Mouse (Mus musculus) monocyte, adult 2 months (primary cell): ENCODE data around the gene Yipf7.

Experiments
- DNase-seq, 2 experiments: peaks; one replicate each; pipeline ENCODE4 v3.0.0; 2022; ENCODE audit warnings: low spot score in 2 of 2, low read depth in 1 of 2

Gene Yipf7

GRCm38 (mm10) chr5:69542489-69542888 is at the start of gene Yipf7:
Yipf7 (minus strand) TSS chr5:69542648.
- DNase-seq, result no peak

- peak; percentile 24 to 33 for DNase-seq
Measured at GRCm38 (mm10) chr5:69591640-69592461, 49.4 kb upstream of the Yipf7 start, which contains the start of gene Gnpda2. Gnpda2 (minus strand) TSS chr5:69592340.

DNA sequence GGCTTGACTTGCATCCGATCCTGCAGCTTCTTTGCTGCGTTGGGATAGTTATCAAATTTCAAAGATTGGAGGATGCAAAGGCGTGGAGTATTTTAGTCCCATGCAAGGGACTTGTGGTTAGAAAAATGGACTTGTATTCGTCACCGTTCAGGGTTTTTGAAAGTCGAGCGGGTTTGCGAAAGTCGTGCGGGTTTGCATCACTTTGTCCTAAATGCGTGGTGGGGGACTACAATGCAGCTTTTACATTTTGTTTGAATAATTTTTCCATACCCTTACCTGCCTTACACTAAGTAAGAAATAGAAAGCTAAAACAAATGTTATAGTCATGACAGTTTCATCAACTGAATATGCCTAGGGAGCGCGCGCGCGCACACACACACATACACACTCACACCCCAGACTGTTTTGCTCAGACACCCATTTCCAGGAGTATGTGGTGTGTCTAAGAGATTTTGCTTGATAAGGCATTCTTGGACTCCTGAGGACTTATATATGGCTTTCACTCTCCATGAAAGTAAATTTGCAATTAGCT is 15.0 kb upstream of the Yipf7 start:
- DNase-seq, result peak in 1 of 2 experiments; percentile 1

GRCm38 (mm10) chr5:69556628-69557403 is 14.4 kb upstream of the Yipf7 start, which contains the start of gene Guf1:
Guf1 (plus strand) TSS chr5:69556923.
- peak; percentile 83 to 94 for DNase-seq

DNA sequence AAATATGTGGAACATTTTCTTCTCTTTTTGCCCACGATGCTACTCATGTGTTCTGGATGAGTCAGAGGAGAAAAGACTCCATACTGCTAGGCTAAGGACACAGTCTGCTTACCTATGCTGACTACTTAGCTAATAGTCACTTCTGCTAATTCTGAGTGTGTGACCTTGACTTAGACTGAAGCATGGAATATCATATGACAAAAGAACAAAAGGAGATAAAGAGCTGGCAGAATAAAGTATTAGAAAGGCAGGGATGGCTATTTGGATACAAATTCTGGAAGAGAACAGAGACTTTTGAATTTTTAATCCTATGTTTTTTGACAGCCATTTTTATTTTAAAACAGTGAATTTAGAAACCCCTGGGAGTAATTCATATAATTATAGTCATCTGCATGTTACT is 768 bp downstream of the Yipf7 start:
- no peak for DNase-seq

GRCm38 (mm10) chr5:69523944-69524343 is 18.5 kb downstream of the Yipf7 start:
- DNase-seq, result no peak

- DNase-seq, result no peak
Measured at GRCm38 (mm10) chr5:69522064-69522463, 20.4 kb downstream of the Yipf7 start.

DNA sequence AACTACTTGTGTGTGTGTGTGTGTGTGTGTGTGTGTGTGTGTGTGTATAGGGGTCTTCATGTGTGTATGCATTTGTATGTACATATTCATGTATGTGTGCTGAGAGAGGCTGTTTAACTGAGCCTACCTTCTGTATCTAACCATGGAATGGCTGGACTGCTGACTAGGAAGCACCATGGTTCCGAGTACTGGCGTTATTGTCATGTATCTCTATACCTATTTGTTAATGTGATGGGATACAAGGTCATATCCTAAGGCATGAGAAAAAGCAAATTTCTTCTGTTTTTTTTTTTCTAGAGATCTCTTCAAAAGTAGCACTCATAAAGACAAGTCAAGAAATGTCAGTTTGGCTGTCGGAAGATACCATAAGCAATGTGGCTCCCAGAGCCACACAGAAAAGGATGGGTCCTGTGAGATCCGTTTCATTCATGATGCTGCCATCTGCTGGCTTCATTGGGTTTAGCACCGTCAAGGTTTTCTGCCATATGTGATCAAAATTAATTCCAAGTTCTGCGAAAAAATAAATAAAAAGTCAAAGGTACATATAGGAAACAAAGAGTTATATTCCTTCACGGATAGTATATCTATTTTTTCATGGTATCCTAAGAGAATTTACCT is 21.7 kb downstream of the Yipf7 start:
- DNase-seq, result no peak

GRCm38 (mm10) chr5:69512203-69512602 is 30.2 kb downstream of the Yipf7 start:
- DNase-seq, result no peak

- DNase-seq, result no peak
Measured at GRCm38 (mm10) chr5:69511631-69512030, 30.8 kb downstream of the Yipf7 start.

GRCm38 (mm10) chr5:69507045-69507444 is 35.4 kb downstream of the Yipf7 start:
- no peak for DNase-seq

DNA sequence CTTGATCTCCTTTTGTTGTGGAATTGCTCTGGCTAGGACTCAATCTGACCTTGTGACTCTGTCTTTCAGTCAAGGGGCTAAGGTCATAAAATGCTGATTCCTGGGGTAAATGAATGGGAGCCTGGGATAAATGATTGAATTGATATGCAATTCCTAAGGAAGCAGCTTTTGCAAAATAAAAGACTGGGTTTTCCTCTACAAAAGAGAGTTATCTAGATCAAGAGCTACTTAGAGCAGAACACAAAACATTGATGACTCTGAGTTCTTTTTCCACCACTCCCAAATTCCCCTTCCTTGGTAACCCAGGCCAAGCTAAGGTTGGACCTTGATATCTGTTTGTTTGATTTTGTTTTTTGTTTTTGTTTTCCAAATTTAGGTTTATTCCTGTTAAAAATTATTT is 53.4 kb downstream of the Yipf7 start:
- no peak for DNase-seq

- DNase-seq, result no peak
Measured at GRCm38 (mm10) chr5:69467520-69467919, 74.9 kb downstream of the Yipf7 start.
